Mouse (Mus musculus) kidney, adult 18-20 months (tissue): ENCODE data around the gene E030025P04Rik.

ENCODE experiments used
- DNase-seq: peaks from one replicate; pipeline ENCODE4 v3.0.0; 2021

E030025P04Rik gene

DNA sequence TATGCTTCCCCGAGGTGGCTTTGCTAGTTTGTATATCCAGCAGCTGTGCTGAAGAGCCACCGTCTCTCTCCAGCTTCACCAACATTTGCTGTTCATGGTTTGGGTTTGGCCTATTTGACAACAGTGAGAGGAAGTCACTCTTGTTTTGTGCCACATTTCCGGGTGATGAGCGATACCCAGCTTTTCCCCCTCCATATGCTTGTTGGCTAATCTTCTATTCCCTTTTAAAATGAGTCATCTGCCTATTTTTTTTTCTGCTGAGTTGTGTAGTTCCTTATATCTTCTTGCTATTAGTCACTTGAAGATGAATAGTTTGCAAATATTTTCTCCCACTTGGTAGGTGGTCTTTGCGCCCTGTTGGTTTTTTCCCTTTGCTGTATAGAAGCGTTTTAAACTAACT, 43.9 kb downstream of the E030025P04Rik start:
- no peak for DNase-seq

DNA sequence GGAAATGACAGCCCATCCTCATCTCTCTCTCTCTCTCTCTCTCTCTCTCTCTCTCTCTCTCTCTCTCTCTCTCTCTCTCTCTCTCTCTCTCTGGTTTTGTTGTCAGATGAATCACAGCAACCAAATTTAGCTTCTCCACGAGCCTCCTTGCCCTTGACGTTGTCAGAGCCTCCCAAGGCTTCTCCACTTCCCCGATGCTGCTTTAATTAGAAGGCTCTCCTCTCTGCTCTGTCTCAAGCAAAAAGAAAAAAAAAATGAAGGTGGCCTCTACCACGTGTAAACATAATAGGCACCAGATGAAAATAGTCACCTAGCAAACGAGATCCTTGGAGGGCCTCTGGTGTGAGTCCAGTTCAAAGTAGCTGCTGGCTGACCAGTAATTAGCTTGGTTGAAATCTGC, 52.3 kb downstream of the E030025P04Rik start:
- DNase-seq = no peak
